Mouse (Mus musculus) intestine, postnatal 0 days (tissue): ENCODE measurements around the gene Cyp3a13. TPM values are rescaled to one million over a fixed set of nuclear protein-coding genes. Genes with fewer than 3 reads are reported as not detected.

Experiments
- ATAC-seq: fragments of 200-750 bp; cut with Nextera tagmentation; 2 replicates; pipeline ENCODE4 v1.8.0; 2017; ENCODE audit warnings: mild to moderate bottlenecking, moderate TSS enrichment, moderate library complexity
- H3K27ac ChIP-seq: fragments of 300-500 bp; sonication (generic); 2 replicates; pipeline ENCODE4 v1.5.1; 2014; ENCODE audit warnings: mild to moderate bottlenecking, low read depth, low read length, moderate library complexity
- H3K27me3 ChIP-seq: fragments of 300-500 bp; sonication (generic); replicated peaks from 2 replicates; pipeline ENCODE4 v1.6.1; 2014; ENCODE audit warnings: low read length, mixed read lengths; ENCODE audit not compliant: control insufficient read depth, insufficient read depth
- H3K36me3 ChIP-seq: fragments of 300-500 bp; sonication (generic); 2 replicates; pipeline ENCODE4 v1.6.1; 2014; ENCODE audit warnings: mild to moderate bottlenecking, moderate library complexity; ENCODE audit not compliant: control insufficient read depth, insufficient read depth
- H3K4me1 ChIP-seq: fragments of 300-500 bp; sonication (generic); replicated peaks from 2 replicates; pipeline ENCODE4 v1.6.1; 2014; ENCODE audit warnings: antibody characterized with exemption, low read length, mixed read lengths; ENCODE audit not compliant: control insufficient read depth, insufficient read depth
- H3K4me2 ChIP-seq: fragments of 300-500 bp; sonication (generic); replicated peaks from 2 replicates; pipeline ENCODE4 v1.6.1; 2014; ENCODE audit warnings: low read depth, mild to moderate bottlenecking, moderate library complexity
- H3K4me3 ChIP-seq: fragments of 300-500 bp; sonication (generic); 2 replicates; pipeline ENCODE4 v1.5.1; 2014; ENCODE audit warnings: low read depth, low read length
- H3K9ac ChIP-seq: fragments of 300-500 bp; sonication (generic); 2 replicates; pipeline ENCODE4 v1.6.1; 2014; ENCODE audit warnings: mild to moderate bottlenecking, low read depth, low read length
- H3K9me3 ChIP-seq: fragments of 300-500 bp; sonication (generic); 2 replicates; pipeline ENCODE4 v1.6.1; 2016; ENCODE audit warnings: mixed run types; ENCODE audit not compliant: control insufficient read depth
- CTCF ChIP-seq: sonication (generic); IDR thresholded peaks from 2 replicates; pipeline ENCODE4 v1.5.1; 2016; ENCODE audit warnings: low read depth, mild to moderate bottlenecking, control low read depth, antibody characterized with exemption, moderate library complexity
- WGBS: fragments of 180-500 bp; shearing (Covaris S2); extraction: QIAGEN DNeasy Blood & Tissue Kit; methylation state at CpG from one replicate; pipeline ENCODE4 v1.1.7; 2014; 5-methylcytosine and 5-hydroxymethylcytosine counted together
- polyA plus RNA-seq: library from polyadenylated mRNA; unstranded; fragments of >200 nt; fragmentation: Nextera tagmentation; extraction: Ambion mirVana; gene quantifications from 2 replicates; pipeline ENCODE4 v1.2.1, GENCODE M21; 2015

Gene Cyp3a13
- polyA plus RNA-seq: 119 and 134 TPM in 2 replicates

DNA sequence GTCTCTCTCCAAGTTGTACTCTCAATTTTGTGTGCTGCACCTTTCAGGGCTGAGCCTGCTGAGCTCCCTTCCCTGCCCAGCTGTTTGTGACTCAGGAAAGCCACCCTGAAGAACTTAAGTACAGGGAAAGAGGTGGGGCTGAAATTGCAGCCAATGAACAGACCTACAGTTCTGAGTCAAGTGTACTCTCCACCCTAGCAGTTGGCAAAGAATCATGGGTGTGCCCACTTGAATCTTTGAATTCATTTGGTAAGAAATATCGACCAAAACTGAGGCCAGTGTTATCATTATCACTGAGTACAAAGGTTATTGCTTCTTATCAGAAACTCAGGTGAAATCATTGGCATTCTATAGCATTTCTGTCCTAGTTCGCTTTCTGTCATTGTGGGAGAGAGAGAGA is at the start of gene Cyp3a13:
Cyp3a13 (minus strand) TSS at position 88 of the 400 bp plus-strand sequence.
- Histone ChIP-seq H3K9ac (no peak within 1 kb of the TSS), H3K36me3 (no peaks in the 10 kb centered on the region), H3K4me2 (peak within 1 kb of the TSS; percentile 58), H3K4me1 (no peaks in the 10 kb centered on the region), H3K9me3 (no peaks in the 10 kb centered on the region), H3K27me3 (no peaks in the 10 kb centered on the region), H3K4me3 (peak within 1 kb of the TSS; percentile 31), H3K27ac (peak within 1 kb of the TSS; percentile 79)
- ATAC-seq: peak; percentile 93
- WGBS: 15% methylated on average over 2 of the region's 2 CpGs
- TF ChIP-seq CTCF: no peak

DNA sequence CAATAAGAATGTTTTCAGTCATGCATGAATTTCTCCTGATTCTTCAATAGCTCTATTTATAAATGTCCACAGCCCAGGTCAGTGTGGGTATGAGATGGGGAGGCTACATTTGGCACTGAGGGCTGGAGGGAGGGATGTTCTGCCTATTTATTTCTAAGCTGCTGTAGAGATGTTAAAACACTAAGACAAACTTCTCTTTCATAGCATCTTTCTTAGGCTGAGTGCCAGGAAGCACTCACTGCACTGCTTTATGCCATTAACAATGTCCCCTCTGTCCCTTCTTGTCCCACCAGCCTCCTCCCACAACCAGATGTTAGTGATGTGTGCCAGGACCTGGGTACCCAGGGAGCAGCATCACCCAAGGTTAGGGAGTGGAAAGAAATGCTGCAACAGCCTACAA is 45.1 kb upstream of the Cyp3a13 start:
- no peak overlapping the region for H3K9ac ChIP-seq
- no peak overlapping the region for H3K27ac ChIP-seq
- H3K36me3 ChIP-seq: no peaks in the 10 kb centered on the region
- no peak overlapping the region for H3K4me2 ChIP-seq
- H3K4me3 ChIP-seq: no peak overlapping the region
- ATAC-seq: no peak
- no peaks in the 10 kb centered on the region for H3K27me3 ChIP-seq
- TF ChIP-seq CTCF: no peak
- H3K9me3 ChIP-seq: no peaks in the 10 kb centered on the region
- no peaks in the 10 kb centered on the region for H3K4me1 ChIP-seq

DNA sequence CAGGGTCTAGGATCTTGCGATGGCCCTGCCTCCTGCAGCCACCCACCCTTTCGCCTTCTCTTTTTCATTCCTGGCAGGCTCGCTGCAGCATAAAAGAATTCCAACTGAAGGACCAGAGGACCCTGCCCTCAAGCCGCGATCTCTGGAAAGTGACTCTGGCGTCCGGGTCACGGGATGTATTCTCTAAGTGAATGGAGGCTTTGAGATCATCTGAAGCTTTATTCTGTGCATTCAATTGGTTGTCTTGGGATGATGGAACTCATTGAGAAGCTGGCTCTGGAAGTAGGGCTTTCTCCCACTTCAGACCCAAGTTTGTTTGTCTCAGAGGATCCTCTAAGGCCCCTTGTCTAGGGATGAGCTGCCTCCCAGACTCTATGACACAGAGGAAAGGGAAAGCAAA is 41.5 kb upstream of the Cyp3a13 start, which contains the start of gene Gjc3:
Gjc3 (minus strand) TSS at position 154 of the 400 bp plus-strand sequence.
- Histone ChIP-seq H3K36me3 (no peaks in the 10 kb centered on the region), H3K27ac (no peak within 1 kb of the TSS), H3K4me2 (no peak within 1 kb of the TSS), H3K9me3 (no peaks in the 10 kb centered on the region), H3K4me3 (no peak within 1 kb of the TSS), H3K4me1 (no peaks in the 10 kb centered on the region), H3K27me3 (no peaks in the 10 kb centered on the region), H3K9ac (no peak within 1 kb of the TSS)
- no peak for TF ChIP-seq CTCF
- 79% methylated on average over 8 of the region's 8 CpGs for WGBS
- no peak for ATAC-seq

DNA sequence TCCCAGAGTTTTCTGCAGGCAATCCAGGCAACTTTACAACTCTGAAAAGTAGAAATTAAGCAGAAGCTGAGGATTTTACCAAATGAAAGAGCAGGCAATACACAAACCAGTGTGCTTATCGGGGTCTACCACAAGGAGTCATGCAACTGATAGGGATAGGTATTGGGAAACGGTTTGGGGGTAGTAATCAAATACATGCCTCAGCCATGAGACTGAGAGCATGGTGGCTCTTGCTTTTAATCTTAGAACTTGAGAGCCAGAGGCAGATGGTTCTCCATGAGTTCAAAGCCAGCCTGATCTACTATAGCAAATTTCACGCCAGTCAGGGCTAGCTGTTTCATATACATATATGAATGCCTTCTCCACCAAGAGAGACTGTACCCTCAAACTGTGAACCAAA is 35.0 kb upstream of the Cyp3a13 start:
- Histone ChIP-seq H3K27ac (no peak overlapping the region), H3K9me3 (no peaks in the 10 kb centered on the region), H3K4me1 (no peaks in the 10 kb centered on the region), H3K4me3 (no peak overlapping the region), H3K9ac (no peak overlapping the region), H3K4me2 (no peak overlapping the region), H3K27me3 (no peaks in the 10 kb centered on the region), H3K36me3 (no peaks in the 10 kb centered on the region)
- WGBS: 89% methylated on average over 3 of the region's 3 CpGs
- no peak for ATAC-seq
- TF ChIP-seq CTCF: no peak

DNA sequence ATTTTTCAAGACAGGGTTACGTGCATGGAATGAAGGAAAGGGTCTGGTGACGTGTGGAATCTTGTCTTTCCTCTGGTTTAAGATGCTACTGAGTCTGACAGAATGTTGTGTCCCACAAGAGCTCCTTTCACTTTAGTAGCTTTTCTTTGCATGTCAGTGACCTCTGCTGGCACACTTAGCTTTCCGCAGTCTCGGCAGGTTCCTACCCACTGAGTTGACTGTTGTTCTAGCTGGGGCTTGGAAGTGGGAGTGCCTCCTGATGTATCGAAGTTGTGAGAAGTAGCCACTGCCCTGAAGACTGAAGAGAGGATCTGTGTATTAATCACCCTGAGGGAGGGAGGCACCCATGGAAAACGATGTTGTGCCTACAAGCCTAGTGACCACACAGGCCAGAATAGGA is 29.8 kb upstream of the Cyp3a13 start:
- WGBS: 26% methylated on average over 6 of the region's 6 CpGs
- Histone ChIP-seq H3K27me3 (no peaks in the 10 kb centered on the region), H3K27ac (no peak overlapping the region), H3K9ac (no peak overlapping the region), H3K36me3 (no peaks in the 10 kb centered on the region), H3K9me3 (no peaks in the 10 kb centered on the region), H3K4me3 (no peak overlapping the region), H3K4me1 (no peaks in the 10 kb centered on the region), H3K4me2 (no peak overlapping the region)
- ATAC-seq: peak; percentile 36; the same call in 1 of the 2 replicates
- peak; percentile 77 for TF ChIP-seq CTCF

DNA sequence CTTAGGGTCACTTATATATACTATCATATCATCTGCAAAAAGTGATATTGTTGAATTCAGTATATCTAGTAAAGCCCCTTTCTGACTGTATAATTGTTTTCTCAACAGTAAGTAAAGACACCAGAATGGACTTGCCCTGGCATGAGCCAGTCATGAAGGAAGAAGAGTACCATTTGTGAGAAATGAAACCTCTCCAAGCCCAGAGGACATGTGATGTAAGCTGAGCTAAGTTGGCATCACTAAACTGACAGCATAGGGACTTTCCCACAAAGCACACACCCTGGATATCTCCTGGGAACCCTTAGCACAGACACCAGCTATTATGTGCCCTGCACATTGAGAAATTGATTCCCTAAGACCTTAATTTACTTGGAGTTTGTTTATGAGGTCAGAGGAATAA is 25.9 kb upstream of the Cyp3a13 start:
- Histone ChIP-seq H3K36me3 (no peaks in the 10 kb centered on the region), H3K9me3 (no peaks in the 10 kb centered on the region), H3K4me1 (no peaks in the 10 kb centered on the region), H3K4me3 (no peak overlapping the region), H3K9ac (no peak overlapping the region), H3K27me3 (no peaks in the 10 kb centered on the region), H3K27ac (no peak overlapping the region), H3K4me2 (no peak overlapping the region)
- no peak for ATAC-seq
- no peak for TF ChIP-seq CTCF

DNA sequence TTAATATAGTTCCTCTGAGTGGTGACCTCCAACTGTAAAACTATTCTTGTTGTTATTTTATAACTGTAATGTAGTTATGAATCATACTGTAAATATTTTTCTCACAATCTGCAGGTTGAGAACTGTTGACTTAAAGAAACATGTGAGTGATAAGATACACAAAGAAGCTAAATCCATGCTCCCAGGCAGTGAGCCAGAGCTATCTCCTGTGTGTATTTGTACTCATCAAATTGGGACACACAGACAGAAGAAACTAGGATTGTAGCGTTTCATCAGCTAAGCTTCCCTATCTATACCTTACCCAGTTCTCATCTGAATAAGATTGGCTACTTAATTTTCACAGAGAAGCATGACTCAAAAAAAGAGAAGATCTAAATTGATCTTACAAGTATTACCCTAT is 21.7 kb upstream of the Cyp3a13 start:
- 15% methylated on average over 1 of the region's 1 CpGs for WGBS
- no peak for ATAC-seq
- TF ChIP-seq CTCF: no peak

More for the DNA sequence above, 21.7 kb upstream of the Cyp3a13 start:
- Histone ChIP-seq H3K9me3 (no peaks in the 10 kb centered on the region), H3K4me2 (no peak overlapping the region), H3K9ac (no peak overlapping the region), H3K27me3 (no peaks in the 10 kb centered on the region), H3K4me3 (no peak overlapping the region), H3K4me1 (no peaks in the 10 kb centered on the region; the same call in 1 of the 2 replicates), H3K27ac (no peak overlapping the region), H3K36me3 (no peaks in the 10 kb centered on the region)
